Mouse (Mus musculus) embryonic facial prominence, embryonic 14.5 days (tissue): Measurements from ENCODE around the gene Bckdk. TPM values are rescaled to one million over a fixed set of nuclear protein-coding genes. Genes with fewer than 3 reads are reported as not detected.
"Not testable (repeated sequence)": the region's sequence is repeated elsewhere in the genome, so short reads cannot be mapped to it uniquely, and the experiment has no call there.

Experiments
- ATAC-seq: fragments of 200-750 bp; cut with Nextera tagmentation; 2 replicates; pipeline ENCODE4 v1.8.0; 2017; ENCODE audit warnings: low read depth, moderate number of reproducible peaks, moderate TSS enrichment
- DNase-seq: peaks from one replicate; pipeline ENCODE4 v3.0.0-alpha.2; 2015; ENCODE audit warnings: low spot score
- H3K27ac ChIP-seq: fragments of 300-500 bp; sonication (generic); replicated peaks from 2 replicates; pipeline ENCODE4 v1.5.1; 2014; ENCODE audit warnings: low read depth, mild to moderate bottlenecking, low read length, moderate library complexity
- H3K27me3 ChIP-seq: fragments of 300-500 bp; sonication (generic); replicated peaks from 2 replicates; pipeline ENCODE4 v1.6.1; 2014; ENCODE audit warnings: low read length; ENCODE audit not compliant: control insufficient read depth, insufficient read depth
- H3K36me3 ChIP-seq: fragments of 300-500 bp; sonication (generic); 2 replicates; pipeline ENCODE4 v1.6.1; 2014; ENCODE audit warnings: low read length, mixed read lengths; ENCODE audit not compliant: control insufficient read depth, insufficient read depth
- H3K4me1 ChIP-seq: fragments of 300-500 bp; sonication (generic); 2 replicates; pipeline ENCODE4 v1.6.1; 2014; ENCODE audit warnings: antibody characterized with exemption, low read length; ENCODE audit not compliant: control insufficient read depth, insufficient read depth
- H3K4me2 ChIP-seq: fragments of 300-500 bp; sonication (generic); 2 replicates; pipeline ENCODE4 v1.6.1; 2014; ENCODE audit warnings: low read depth, mild to moderate bottlenecking, low read length, moderate library complexity, mixed read lengths
- H3K4me3 ChIP-seq: fragments of 300-500 bp; sonication (generic); 2 replicates; pipeline ENCODE4 v1.5.1; 2014; ENCODE audit warnings: low read depth, mild to moderate bottlenecking, low read length
- H3K9ac ChIP-seq: fragments of 300-500 bp; sonication (generic); 2 replicates; pipeline ENCODE4 v1.6.1; 2014; ENCODE audit warnings: low read depth, mild to moderate bottlenecking, low read length, moderate library complexity, mixed read lengths
- H3K9me3 ChIP-seq: fragments of 300-500 bp; sonication (generic); 2 replicates; pipeline ENCODE4 v1.6.1; 2016; ENCODE audit warnings: low read length; ENCODE audit not compliant: control insufficient read depth
- WGBS: fragments of 180-500 bp; shearing (Covaris S2); extraction: QIAGEN DNeasy Blood & Tissue Kit; methylation state at CpG from one replicate; pipeline ENCODE4 v1.1.7; 2014; 5-methylcytosine and 5-hydroxymethylcytosine counted together
- polyA plus RNA-seq: library from polyadenylated mRNA; unstranded; fragments of >200 nt; fragmentation: Nextera tagmentation; extraction: Ambion mirVana; gene quantifications from 2 replicates; pipeline ENCODE4 v1.2.1, GENCODE M21; 2014

Bckdk gene
- polyA plus RNA-seq, 1 experiment from 2014 or later: 121 TPM

- 74% methylated on average over 3 of the region's 3 CpGs for WGBS
- no peak overlapping the region for H3K4me3 ChIP-seq
- H3K4me2 ChIP-seq: no peak overlapping the region
- no peak overlapping the region for H3K9ac ChIP-seq
- H3K36me3 ChIP-seq: peaks cover 81% of the 10 kb centered on the region
- no peak overlapping the region for H3K27ac ChIP-seq
- ATAC-seq (no peak), DNase-seq (no peak)
- H3K27me3 ChIP-seq: no peaks in the 10 kb centered on the region
- H3K9me3 ChIP-seq: no peaks in the 10 kb centered on the region
- no peaks in the 10 kb centered on the region; the same call in 1 of the 2 replicates for H3K4me1 ChIP-seq
Measured at GRCm38 (mm10) chr7:127888821-127889220, 15.1 kb upstream of the Bckdk start.

GRCm38 (mm10) chr7:127890798-127891197 lies 13.1 kb upstream of the Bckdk start, which contains the start of gene Prss53:
Gene Prss53, minus strand, starts transcription at chr7:127890970.
- Histone ChIP-seq H3K36me3 (peaks cover 62% of the 10 kb centered on the region), H3K4me3 (no peak within 1 kb of the TSS), H3K27ac (no peak within 1 kb of the TSS), H3K4me2 (no peak within 1 kb of the TSS), H3K9me3 (no peaks in the 10 kb centered on the region), H3K9ac (no peak within 1 kb of the TSS), H3K4me1 (peaks cover 7% of the 10 kb centered on the region; the same call in 1 of the 2 replicates), H3K27me3 (no peaks in the 10 kb centered on the region)
- 33% methylated on average over 4 of the region's 4 CpGs for WGBS
- DNase-seq: peak; percentile 52
- no peak for ATAC-seq

- H3K4me3 ChIP-seq: peak overlapping the region; percentile 57
- no peaks in the 10 kb centered on the region for H3K27me3 ChIP-seq
- H3K4me1 ChIP-seq: peaks cover 7% of the 10 kb centered on the region; the same call in 1 of the 2 replicates
- H3K27ac ChIP-seq: no peak overlapping the region
- H3K9me3 ChIP-seq: no peaks in the 10 kb centered on the region
- peak overlapping the region; percentile 79 for H3K9ac ChIP-seq
- no peak for DNase-seq
- H3K36me3 ChIP-seq: peaks cover 26% of the 10 kb centered on the region
- no peak for ATAC-seq
- 70% methylated on average over 5 of the region's 5 CpGs for whole genome bisulfite sequencing
- peak overlapping the region; percentile 82 for H3K4me2 ChIP-seq
Measured at GRCm38 (mm10) chr7:127894480-127894879, 9.4 kb upstream of the Bckdk start.

DNA sequence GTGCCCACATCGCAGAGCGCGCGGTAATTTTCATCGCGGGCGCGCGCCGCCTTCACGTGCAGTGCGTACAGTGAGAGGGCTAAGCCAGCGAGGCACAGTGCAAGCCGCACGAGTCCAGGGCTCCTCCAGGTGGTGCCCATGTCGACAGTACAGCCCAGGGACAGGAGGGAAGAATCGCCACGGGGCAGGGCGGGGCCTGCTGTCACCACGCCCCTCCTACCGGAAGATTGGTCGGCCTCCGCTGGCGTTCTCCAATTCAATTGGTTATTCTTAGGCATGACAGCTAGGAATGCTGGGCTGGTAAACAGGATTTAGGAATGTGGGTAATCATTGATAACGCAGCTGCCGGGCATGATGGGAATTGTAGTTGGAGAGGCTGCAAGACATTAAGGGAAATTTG lies 8.4 kb upstream of the Bckdk start, which contains the start of the genes Gm21974 and Vkorc1:
Gm21974 (minus strand) TSS at position 13 of the 400 bp plus-strand sequence.
Vkorc1 (minus strand) TSS at position 176 of the 400 bp plus-strand sequence.
- DNase-seq (peak; percentile 99), ATAC-seq (peak; percentile 97)
- Histone ChIP-seq H3K4me3 (peak within 1 kb of the TSS; percentile 57), H3K9me3 (no peaks in the 10 kb centered on the region), H3K36me3 (peaks cover 20% of the 10 kb centered on the region), H3K27ac (peak within 1 kb of the TSS; percentile 74), H3K27me3 (no peaks in the 10 kb centered on the region), H3K4me2 (peak within 1 kb of the TSS; percentile 82), H3K9ac (peak within 1 kb of the TSS; percentile 79), H3K4me1 (peaks cover 7% of the 10 kb centered on the region; the same call in 1 of the 2 replicates)
- WGBS: under 1% methylated on average over 25 of the region's 26 CpGs

GRCm38 (mm10) chr7:127895891-127896290 lies 8.0 kb upstream of the Bckdk start:
- not testable (repeated sequence) for H3K4me1 ChIP-seq, DNase-seq, H3K9ac ChIP-seq, ATAC-seq, H3K9me3 ChIP-seq, H3K27ac ChIP-seq, H3K27me3 ChIP-seq
- Histone ChIP-seq H3K36me3 (peaks cover 20% of the 10 kb centered on the region), H3K4me2 (peak overlapping the region; percentile 82), H3K4me3 (peak overlapping the region; percentile 57)
- 74% methylated on average over 7 of the region's 7 CpGs for WGBS

DNA sequence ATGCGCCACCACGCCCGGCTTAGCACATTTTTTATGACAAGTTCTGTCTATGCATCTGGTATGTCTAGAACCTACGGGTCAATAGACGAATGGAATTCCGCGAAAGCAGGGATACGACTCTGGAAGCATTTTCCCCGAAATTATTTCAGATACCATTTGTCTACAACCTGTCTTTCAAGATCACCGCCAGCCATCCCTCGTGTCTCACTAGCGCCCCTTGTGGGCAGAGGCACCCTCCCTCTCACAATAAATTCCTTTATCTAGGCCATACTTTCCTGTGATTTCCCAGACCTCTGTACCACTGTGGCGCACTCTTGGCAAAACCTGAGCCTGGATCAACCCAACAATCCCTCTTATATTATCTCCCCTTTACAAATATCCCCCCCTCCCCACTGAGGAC lies 7.5 kb upstream of the Bckdk start:
- Histone ChIP-seq H3K4me3 (no peak overlapping the region), H3K4me1 (peaks cover 7% of the 10 kb centered on the region; the same call in 1 of the 2 replicates), H3K4me2 (no peak overlapping the region), H3K9me3 (no peaks in the 10 kb centered on the region), H3K27ac (no peak overlapping the region), H3K27me3 (no peaks in the 10 kb centered on the region), H3K36me3 (peaks cover 20% of the 10 kb centered on the region), H3K9ac (no peak overlapping the region)
- DNase-seq (peak; percentile 31), ATAC-seq (no peak)
- whole genome bisulfite sequencing: 66% methylated on average over 13 of the region's 13 CpGs

DNA sequence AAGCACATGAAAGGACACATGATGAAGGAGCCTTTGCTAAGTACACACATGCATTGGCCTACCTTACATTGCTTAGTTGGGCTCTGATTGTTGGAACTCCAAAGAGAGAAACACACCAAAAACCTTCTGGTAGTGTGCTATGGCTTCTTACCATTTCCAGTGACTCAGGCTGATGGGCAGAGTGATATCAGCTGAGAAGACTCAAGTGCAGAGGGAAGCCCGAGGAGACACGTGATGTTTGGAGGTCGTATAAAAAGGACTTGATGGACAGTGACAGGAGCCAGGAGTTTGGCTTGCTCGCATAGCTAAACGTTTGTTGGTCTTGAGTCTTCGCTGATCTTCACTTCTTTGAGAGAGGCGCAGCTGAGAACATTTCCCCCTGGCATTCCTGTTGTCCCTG lies 6.3 kb upstream of the Bckdk start:
- no peaks in the 10 kb centered on the region for H3K27me3 ChIP-seq
- 90% methylated on average over 7 of the region's 7 CpGs for WGBS
- ATAC-seq: no peak
- no peak overlapping the region for H3K9ac ChIP-seq
- peaks cover 13% of the 10 kb centered on the region for H3K36me3 ChIP-seq
- H3K9me3 ChIP-seq: no peaks in the 10 kb centered on the region
- H3K4me1 ChIP-seq: peaks cover 7% of the 10 kb centered on the region; the same call in 1 of the 2 replicates
- no peak overlapping the region for H3K4me2 ChIP-seq
- no peak overlapping the region for H3K4me3 ChIP-seq
- DNase-seq: no peak
- no peak overlapping the region for H3K27ac ChIP-seq

DNA sequence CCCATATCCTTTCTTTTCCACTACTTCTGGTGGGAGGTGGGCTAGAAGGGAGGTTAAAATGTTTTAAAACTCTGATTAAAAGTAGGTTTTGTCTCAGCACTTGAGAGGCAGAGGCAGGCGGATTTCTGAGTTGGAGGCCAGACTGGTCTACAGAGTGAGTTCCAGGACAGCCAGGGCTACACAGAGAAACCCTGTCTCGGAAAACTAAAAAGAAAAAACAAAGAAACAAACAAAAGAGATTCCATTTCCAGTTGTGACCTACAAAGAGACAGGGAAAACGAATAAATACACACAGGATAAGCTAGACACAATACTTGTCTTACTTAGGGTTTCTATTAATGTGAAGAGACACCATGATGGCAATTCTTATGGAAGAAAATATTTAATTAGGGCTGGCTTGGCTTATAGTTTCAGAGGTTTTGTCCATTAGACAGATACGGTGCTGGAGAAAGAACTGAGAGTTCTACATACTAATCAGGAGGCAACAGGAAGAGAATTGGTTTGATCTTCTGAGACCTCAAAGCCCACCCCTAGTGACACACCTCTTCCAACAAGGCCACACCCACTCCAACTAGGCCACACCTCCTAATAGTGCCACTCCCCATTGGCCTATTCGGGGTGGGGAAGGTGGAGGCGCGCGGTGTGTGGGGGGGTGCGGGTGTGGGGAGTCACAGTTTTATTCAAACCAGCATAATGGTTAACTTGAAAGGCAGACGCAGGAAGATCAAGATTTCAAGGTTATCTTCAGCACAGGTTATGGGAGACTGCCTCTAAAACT lies 5.5 kb upstream of the Bckdk start:
- Histone ChIP-seq H3K4me3 (no peak overlapping the region), H3K36me3 (peaks cover 5% of the 10 kb centered on the region), H3K9ac (no peak overlapping the region), H3K4me1 (peaks cover 7% of the 10 kb centered on the region; the same call in 1 of the 2 replicates), H3K27me3 (no peaks in the 10 kb centered on the region), H3K4me2 (no peak overlapping the region), H3K9me3 (no peaks in the 10 kb centered on the region), H3K27ac (no peak overlapping the region)
- DNase-seq (no peak), ATAC-seq (no peak)
- WGBS: 42% methylated on average over 10 of the region's 10 CpGs
